Mouse (Mus musculus) intestine, postnatal 0 days (tissue): ENCODE data around the gene Prkca. TPM values are rescaled to one million over a fixed set of nuclear protein-coding genes. Genes with fewer than 3 reads are reported as not detected.

ENCODE experiments used
- ATAC-seq: fragments of 200-750 bp; cut with Nextera tagmentation; 2 replicates; pipeline ENCODE4 v1.8.0; 2017; ENCODE audit warnings: mild to moderate bottlenecking, moderate TSS enrichment, moderate library complexity
- H3K27ac ChIP-seq: fragments of 300-500 bp; sonication (generic); 2 replicates; pipeline ENCODE4 v1.5.1; 2014; ENCODE audit warnings: mild to moderate bottlenecking, low read depth, low read length, moderate library complexity
- H3K27me3 ChIP-seq: fragments of 300-500 bp; sonication (generic); replicated peaks from 2 replicates; pipeline ENCODE4 v1.6.1; 2014; ENCODE audit warnings: low read length, mixed read lengths; ENCODE audit not compliant: control insufficient read depth, insufficient read depth
- H3K36me3 ChIP-seq: fragments of 300-500 bp; sonication (generic); 2 replicates; pipeline ENCODE4 v1.6.1; 2014; ENCODE audit warnings: mild to moderate bottlenecking, moderate library complexity; ENCODE audit not compliant: control insufficient read depth, insufficient read depth
- H3K4me1 ChIP-seq: fragments of 300-500 bp; sonication (generic); replicated peaks from 2 replicates; pipeline ENCODE4 v1.6.1; 2014; ENCODE audit warnings: antibody characterized with exemption, low read length, mixed read lengths; ENCODE audit not compliant: control insufficient read depth, insufficient read depth
- H3K4me2 ChIP-seq: fragments of 300-500 bp; sonication (generic); replicated peaks from 2 replicates; pipeline ENCODE4 v1.6.1; 2014; ENCODE audit warnings: low read depth, mild to moderate bottlenecking, moderate library complexity
- H3K4me3 ChIP-seq: fragments of 300-500 bp; sonication (generic); 2 replicates; pipeline ENCODE4 v1.5.1; 2014; ENCODE audit warnings: low read depth, low read length
- H3K9ac ChIP-seq: fragments of 300-500 bp; sonication (generic); 2 replicates; pipeline ENCODE4 v1.6.1; 2014; ENCODE audit warnings: mild to moderate bottlenecking, low read depth, low read length
- H3K9me3 ChIP-seq: fragments of 300-500 bp; sonication (generic); 2 replicates; pipeline ENCODE4 v1.6.1; 2016; ENCODE audit warnings: mixed run types; ENCODE audit not compliant: control insufficient read depth
- CTCF ChIP-seq: sonication (generic); IDR thresholded peaks from 2 replicates; pipeline ENCODE4 v1.5.1; 2016; ENCODE audit warnings: low read depth, mild to moderate bottlenecking, control low read depth, antibody characterized with exemption, moderate library complexity
- WGBS: fragments of 180-500 bp; shearing (Covaris S2); extraction: QIAGEN DNeasy Blood & Tissue Kit; methylation state at CpG from one replicate; pipeline ENCODE4 v1.1.7; 2014; 5-methylcytosine and 5-hydroxymethylcytosine counted together
- polyA plus RNA-seq: library from polyadenylated mRNA; unstranded; fragments of >200 nt; fragmentation: Nextera tagmentation; extraction: Ambion mirVana; gene quantifications from 2 replicates; pipeline ENCODE4 v1.2.1, GENCODE M21; 2015

Gene Prkca
- polyA plus RNA-seq, 1 experiment from 2014 or later: 14.5 TPM

GRCm38 (mm10) chr11:108119785-108120184, 223.9 kb downstream of the Prkca start:
- ATAC-seq: no peak
- Histone ChIP-seq H3K4me2 (no peak overlapping the region), H3K4me3 (no peak overlapping the region), H3K4me1 (no peaks in the 10 kb centered on the region), H3K27me3 (no peaks in the 10 kb centered on the region), H3K9me3 (no peaks in the 10 kb centered on the region), H3K36me3 (no peaks in the 10 kb centered on the region), H3K27ac (no peak overlapping the region), H3K9ac (no peak overlapping the region)
- no peak for TF ChIP-seq CTCF
- WGBS: 74% methylated on average over 3 of the region's 3 CpGs

GRCm38 (mm10) chr11:108118814-108119213, 224.9 kb downstream of the Prkca start:
- no peaks in the 10 kb centered on the region for H3K4me1 ChIP-seq
- no peaks in the 10 kb centered on the region for H3K36me3 ChIP-seq
- no peak overlapping the region for H3K9ac ChIP-seq
- no peaks in the 10 kb centered on the region for H3K27me3 ChIP-seq
- H3K27ac ChIP-seq: no peak overlapping the region
- TF ChIP-seq CTCF: no peak
- no peak for ATAC-seq
- H3K4me2 ChIP-seq: no peak overlapping the region
- no peaks in the 10 kb centered on the region for H3K9me3 ChIP-seq
- H3K4me3 ChIP-seq: no peak overlapping the region
- 71% methylated on average over 2 of the region's 2 CpGs for WGBS

GRCm38 (mm10) chr11:108118221-108118620, 225.5 kb downstream of the Prkca start:
- 92% methylated on average over 5 of the region's 5 CpGs for WGBS
- no peaks in the 10 kb centered on the region for H3K4me1 ChIP-seq
- no peaks in the 10 kb centered on the region for H3K27me3 ChIP-seq
- H3K36me3 ChIP-seq: no peaks in the 10 kb centered on the region
- no peak overlapping the region for H3K27ac ChIP-seq
- no peak overlapping the region for H3K4me3 ChIP-seq
- no peak overlapping the region for H3K4me2 ChIP-seq
- no peak overlapping the region for H3K9ac ChIP-seq
- no peak for ATAC-seq
- no peak for TF ChIP-seq CTCF
- H3K9me3 ChIP-seq: no peaks in the 10 kb centered on the region

- Histone ChIP-seq H3K9me3 (no peaks in the 10 kb centered on the region), H3K4me2 (no peak overlapping the region), H3K27me3 (no peaks in the 10 kb centered on the region), H3K36me3 (no peaks in the 10 kb centered on the region), H3K4me1 (no peaks in the 10 kb centered on the region), H3K4me3 (no peak overlapping the region), H3K27ac (no peak overlapping the region), H3K9ac (no peak overlapping the region)
- 77% methylated on average over 10 of the region's 10 CpGs for WGBS
- ATAC-seq: no peak
- TF ChIP-seq CTCF: no peak
These were observed 226.2 kb downstream of the Prkca start for GRCm38 (mm10) chr11:108117360-108118050.

- Histone ChIP-seq H3K27ac (no peak overlapping the region), H3K4me2 (no peak overlapping the region), H3K27me3 (no peaks in the 10 kb centered on the region), H3K9ac (no peak overlapping the region), H3K36me3 (no peaks in the 10 kb centered on the region), H3K4me1 (no peaks in the 10 kb centered on the region), H3K4me3 (no peak overlapping the region), H3K9me3 (no peaks in the 10 kb centered on the region)
- no peak for TF ChIP-seq CTCF
- no peak for ATAC-seq
- WGBS: 96% methylated on average over 3 of the region's 3 CpGs
These were observed 229.6 kb downstream of the Prkca start for GRCm38 (mm10) chr11:108114091-108114490.

DNA sequence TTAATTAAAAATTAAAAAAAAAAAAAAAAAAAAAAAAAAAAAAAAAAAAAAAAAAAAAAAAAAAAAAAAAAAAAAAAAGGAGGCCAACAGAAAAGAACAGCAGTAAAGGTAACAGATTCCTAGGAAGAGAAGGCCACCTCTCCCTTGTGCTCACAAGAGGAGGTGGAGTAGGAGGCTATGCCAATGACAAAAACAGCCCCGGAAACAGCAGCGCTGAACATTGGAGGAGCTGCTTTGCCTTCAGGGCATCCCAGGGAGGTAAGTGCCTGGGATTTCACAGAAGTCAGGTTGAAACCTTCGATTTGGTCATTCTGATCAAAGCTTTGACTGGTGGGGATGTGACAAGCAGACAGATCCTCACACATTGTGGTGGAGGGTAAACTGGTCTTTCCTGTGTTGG, 231.3 kb downstream of the Prkca start:
- no peak overlapping the region for H3K4me3 ChIP-seq
- H3K36me3 ChIP-seq: no peaks in the 10 kb centered on the region
- 73% methylated on average over 3 of the region's 3 CpGs for WGBS
- no peaks in the 10 kb centered on the region for H3K4me1 ChIP-seq
- no peak for ATAC-seq
- no peak overlapping the region for H3K27ac ChIP-seq
- no peak for TF ChIP-seq CTCF
- no peak overlapping the region for H3K9ac ChIP-seq
- no peaks in the 10 kb centered on the region for H3K27me3 ChIP-seq
- H3K9me3 ChIP-seq: no peaks in the 10 kb centered on the region
- no peak overlapping the region for H3K4me2 ChIP-seq
